Mouse (Mus musculus): Measurements from ENCODE around the gene Zbtb48.
"Not testable (repeated sequence)": the region's sequence is repeated elsewhere in the genome, so short reads cannot be mapped to it uniquely, and the experiment has no call there.

Gene Zbtb48

GRCm38 (mm10) chr4:152027524-152027923, at the start of gene Zbtb48:
TSS of gene Zbtb48 (minus strand) at chr4:152027671.
- DNase-seq = peak; percentile 92 to 93

- no peak for DNase-seq
Measured at GRCm38 (mm10) chr4:152077191-152077590, 49.7 kb upstream of the Zbtb48 start.

DNA sequence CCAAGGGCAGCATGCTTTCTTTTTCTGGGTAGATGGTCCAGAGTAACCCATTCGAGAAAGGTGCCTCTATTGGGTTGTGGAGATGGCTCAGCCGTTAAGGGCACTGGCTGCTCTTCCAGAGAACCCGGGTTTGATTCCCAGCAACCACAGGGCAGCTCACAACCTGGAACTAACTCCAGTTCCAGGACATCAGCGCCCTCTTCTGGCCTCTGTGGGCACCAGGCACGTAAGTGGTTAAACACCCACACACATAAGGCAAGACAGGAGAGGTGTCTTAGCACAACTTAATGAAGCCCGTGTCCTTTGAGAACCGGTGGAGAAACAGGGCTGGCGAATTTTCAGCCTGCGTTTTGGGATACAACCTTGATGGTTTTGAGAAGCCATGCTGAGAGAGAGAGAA, 47.1 kb upstream of the Zbtb48 start:
- DNase-seq = no peak

GRCm38 (mm10) chr4:152073715-152074114, 46.2 kb upstream of the Zbtb48 start:
- no peak for DNase-seq

GRCm38 (mm10) chr4:152072655-152073054, 45.2 kb upstream of the Zbtb48 start:
- no peak for DNase-seq

DNA sequence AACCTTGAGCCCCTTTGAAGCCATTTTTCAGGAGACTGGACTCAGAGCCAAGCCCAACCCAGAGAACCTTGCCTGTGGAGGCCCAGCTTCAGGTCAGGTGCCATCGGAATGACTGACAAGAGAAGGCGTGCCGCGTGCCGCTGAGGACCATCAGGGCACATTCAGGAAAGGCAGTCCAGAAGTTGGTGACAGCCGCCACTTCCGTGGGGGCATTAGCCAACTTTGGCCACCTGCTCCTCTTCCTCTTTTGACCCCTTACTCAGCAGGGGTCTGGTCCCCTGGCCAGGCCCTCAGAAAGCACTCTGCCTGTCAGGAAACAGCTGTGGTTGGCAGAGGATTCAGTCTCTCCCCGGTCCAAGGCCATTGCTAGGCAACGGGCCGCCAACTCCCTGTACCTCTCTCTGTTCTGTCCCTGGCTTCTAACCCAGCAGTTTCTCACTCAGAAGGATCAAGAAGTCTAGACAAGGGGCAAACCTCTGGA, 44.7 kb upstream of the Zbtb48 start, which contains the start of gene Plekhg5:
Gene Plekhg5 (plus strand): TSS at position 378 of the 481 bp plus-strand sequence.
- DNase-seq = no peak

GRCm38 (mm10) chr4:152070494-152071396, 43.3 kb upstream of the Zbtb48 start:
- DNase-seq = no peak

- DNase-seq = no peak
Measured at GRCm38 (mm10) chr4:152069245-152069644, 41.8 kb upstream of the Zbtb48 start.

- no peak for DNase-seq
Measured at GRCm38 (mm10) chr4:152068166-152068724, 40.8 kb upstream of the Zbtb48 start.

DNA sequence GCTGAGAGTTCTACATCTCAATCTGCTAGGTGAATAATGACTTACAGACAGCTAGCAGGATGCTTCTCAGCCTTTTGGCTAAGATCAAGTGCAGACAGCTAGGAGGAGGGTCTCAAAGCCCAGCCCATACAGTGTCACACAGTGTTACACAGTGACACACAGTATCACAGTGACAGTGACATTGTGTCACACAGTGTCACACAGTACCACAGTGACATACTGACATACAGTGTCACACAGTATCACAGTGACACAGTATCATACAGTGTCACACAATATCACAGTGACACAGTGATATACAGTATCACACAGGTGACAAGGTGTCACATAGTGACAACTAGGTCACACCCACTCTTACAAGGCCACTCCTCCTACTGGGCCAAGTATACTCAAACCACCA, 39.8 kb upstream of the Zbtb48 start:
- DNase-seq = no peak

DNA sequence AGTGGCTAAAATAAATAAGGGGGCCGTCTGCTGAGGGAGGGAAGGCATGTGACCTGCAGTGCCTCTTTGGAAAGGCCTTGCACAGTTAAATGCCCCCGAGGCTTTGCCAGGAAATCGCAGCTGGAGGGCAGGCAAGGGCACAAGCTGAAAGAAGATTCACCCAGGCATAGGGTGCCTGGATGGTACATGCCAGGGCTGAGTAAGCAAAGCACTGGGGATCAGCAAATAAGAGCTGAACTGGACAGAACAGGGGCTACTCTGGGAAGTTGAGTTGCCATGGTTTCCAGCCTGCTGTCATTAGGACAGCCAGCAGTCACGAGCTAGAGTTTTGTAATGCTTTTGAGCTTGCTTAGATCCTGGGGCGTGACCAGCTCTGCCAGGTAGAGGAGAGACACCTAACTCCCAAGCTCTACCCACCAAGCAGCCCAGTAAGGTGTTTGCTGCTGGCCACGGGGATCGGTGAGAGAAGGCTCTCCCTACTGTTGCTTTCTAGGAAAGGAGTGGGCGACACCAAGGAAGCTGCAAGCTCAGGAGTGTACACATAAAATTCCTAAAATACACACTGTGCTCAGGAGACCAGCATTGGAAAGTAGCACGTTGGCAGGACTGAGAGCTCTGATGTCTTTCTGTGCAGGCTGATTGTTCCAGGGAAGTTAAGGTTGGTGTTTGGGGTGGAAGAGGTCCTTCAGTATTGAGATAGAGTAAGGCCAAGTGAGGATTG, 35.1 kb upstream of the Zbtb48 start:
- DNase-seq = no peak

- DNase-seq = no peak
Measured at GRCm38 (mm10) chr4:152044609-152045008, 17.1 kb upstream of the Zbtb48 start.

DNA sequence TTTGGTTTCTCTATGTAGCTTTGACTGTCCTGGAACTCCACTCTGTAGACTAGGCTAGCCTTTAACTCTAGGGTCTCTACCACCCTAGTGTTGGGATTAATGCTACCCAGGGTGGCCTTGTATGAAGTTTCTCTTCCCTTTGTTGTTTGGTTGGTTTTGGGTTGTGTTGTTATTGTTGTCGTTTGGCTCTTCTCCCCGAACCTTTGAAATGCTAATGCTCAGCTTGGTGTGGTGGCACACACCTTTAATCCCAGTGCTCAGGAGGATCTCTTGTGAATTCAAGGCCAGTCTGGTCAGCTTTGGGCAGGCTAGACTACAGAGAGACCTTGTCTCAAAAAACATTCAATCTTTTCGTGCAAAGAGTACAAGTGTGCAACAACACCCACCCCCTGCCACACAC, 15.7 kb upstream of the Zbtb48 start:
- no peak for DNase-seq

DNA sequence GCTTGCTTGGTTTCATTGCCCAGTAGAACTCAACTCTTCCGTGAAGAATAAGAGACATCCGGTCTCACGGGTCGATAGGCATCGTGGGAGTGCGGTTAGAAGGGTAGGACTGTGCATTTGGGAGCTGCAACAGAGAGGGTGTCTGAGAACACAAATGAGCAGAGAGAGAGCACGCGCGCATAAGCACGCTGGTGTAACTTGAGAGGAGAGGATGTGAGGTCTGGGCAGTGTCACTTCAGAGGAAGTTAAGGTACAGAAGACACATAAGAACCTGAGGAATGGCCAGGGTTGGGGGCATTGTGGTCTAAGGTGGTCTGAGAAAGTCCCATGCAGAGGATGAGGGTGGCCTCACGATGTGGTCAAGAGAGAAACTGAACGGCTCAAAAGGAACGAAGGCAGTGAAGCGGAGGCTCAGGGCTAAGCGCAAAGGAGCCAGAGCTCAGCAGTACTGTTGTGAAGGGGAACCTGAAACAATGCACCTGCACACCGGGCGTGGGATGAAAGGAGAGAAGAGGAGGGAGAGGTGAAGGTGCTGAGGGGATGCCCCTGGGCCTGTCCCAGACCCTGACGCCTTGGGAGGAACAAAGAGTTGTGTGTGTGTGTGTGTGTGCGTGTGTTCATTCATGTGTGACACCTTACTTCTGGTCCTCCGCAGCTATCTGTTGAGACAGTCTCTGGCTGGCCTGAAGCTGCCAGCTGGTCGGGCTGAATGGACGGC, 14.6 kb upstream of the Zbtb48 start:
- DNase-seq = no peak

- no peak for DNase-seq
Measured at GRCm38 (mm10) chr4:152039831-152040310, 12.4 kb upstream of the Zbtb48 start.

DNA sequence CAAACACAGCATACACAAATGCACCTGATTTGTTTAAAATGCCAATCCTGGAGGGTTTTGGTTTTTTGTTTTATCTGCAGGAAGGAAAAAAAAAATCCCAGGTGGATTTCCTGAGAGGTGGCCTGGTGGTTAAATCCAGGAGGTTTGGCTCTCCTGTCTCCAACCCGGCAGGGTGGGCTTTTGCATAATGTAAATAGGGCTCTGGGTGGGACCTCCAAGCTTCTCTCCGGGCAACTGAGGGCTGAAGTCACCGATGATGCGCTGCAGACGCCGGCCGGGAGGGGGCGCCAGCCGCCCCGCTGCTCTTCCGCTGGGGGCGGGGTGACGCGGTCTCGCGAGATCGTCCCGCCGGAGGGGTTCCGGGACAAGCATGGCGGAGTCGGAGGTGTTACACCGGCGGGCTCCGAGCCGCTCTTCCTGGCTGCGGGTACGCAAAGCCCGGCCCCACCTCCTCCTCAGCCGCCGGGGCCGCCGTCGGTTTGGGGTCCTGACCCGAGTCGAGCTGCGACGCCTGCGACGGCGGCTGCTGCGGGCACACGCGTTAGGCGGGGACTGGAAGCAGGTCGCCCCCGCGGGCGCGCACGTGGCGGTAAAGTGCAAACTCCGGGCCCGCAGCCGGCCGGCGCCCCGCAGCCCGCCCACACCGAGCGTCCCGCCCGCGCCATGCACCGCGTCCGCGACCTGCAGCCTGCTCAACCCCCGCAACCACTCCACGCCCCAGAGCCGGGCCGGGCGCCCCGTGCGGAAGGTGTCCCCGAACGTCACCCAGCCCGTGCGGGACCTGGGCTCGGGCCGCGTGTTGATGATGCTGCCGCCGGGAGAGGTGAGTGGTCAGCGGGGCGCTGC, 11.7 kb upstream of the Zbtb48 start, which contains the start of gene Nol9:
Gene Nol9 (plus strand): TSS at position 337 of the 846 bp plus-strand sequence.
- peak; percentile 84 for DNase-seq

GRCm38 (mm10) chr4:152038225-152038984, 10.9 kb upstream of the Zbtb48 start, which contains the start of gene Tas1r1:
TSS of gene Tas1r1 (minus strand) at chr4:152038568.
- DNase-seq = no peak

DNA sequence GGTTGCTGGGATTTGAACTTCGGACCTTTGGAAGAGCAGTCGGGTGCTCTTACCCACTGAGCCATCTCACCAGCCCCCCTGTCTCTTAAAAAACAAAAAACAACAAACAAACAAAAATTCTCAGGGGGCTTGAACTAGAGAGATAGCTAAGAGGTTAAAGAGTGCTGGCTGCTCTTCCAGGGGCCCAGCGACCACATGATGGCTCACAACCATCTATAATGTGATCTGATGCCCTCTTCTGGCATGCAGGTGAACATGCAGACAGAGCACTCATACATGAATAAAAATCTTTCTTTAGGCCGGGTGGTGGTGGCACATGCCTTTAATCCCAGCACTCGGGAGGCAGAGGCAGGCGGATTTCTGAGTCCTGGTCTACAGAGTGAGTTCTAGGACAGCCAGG, 9.0 kb upstream of the Zbtb48 start:
- DNase-seq = not testable (repeated sequence)

DNA sequence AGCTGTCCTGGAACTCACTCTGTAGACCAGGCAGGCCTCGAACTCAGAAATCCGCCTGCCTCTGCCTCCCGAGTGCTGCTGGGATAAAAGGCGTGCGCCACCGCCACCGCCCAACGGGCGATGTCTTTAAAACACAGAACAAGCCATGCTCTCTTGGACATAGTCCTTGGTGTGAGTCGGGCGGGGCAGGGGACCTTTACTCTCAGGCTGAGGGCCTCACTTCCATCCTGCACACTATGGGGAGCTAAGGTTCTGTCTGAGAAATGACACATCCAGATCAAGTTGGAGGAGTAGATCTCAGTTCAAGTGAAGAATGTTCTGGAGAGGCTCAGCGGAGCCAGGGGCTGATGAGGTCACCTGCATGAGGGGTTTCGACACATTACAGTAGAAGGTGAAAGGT, 5.5 kb upstream of the Zbtb48 start:
- no peak for DNase-seq

- no peak for DNase-seq
Measured at GRCm38 (mm10) chr4:152029997-152030396, 2.5 kb upstream of the Zbtb48 start.

- no peak for DNase-seq
Measured at GRCm38 (mm10) chr4:152029087-152029486, 1.6 kb upstream of the Zbtb48 start.

All from thymus, adult 18-20 months (tissue).